Mouse (Mus musculus) urinary bladder, postnatal 14 days (tissue): ENCODE results near the gene Gpbp1l1.
A peak's percentile ranks its signal among the peaks of the same experiment; 100 is the strongest.

Experiments used
- DNase-seq: peaks from one replicate; pipeline ENCODE4 v3.0.0; 2021; ENCODE audit warnings: low spot score

Gpbp1l1 gene

DNA sequence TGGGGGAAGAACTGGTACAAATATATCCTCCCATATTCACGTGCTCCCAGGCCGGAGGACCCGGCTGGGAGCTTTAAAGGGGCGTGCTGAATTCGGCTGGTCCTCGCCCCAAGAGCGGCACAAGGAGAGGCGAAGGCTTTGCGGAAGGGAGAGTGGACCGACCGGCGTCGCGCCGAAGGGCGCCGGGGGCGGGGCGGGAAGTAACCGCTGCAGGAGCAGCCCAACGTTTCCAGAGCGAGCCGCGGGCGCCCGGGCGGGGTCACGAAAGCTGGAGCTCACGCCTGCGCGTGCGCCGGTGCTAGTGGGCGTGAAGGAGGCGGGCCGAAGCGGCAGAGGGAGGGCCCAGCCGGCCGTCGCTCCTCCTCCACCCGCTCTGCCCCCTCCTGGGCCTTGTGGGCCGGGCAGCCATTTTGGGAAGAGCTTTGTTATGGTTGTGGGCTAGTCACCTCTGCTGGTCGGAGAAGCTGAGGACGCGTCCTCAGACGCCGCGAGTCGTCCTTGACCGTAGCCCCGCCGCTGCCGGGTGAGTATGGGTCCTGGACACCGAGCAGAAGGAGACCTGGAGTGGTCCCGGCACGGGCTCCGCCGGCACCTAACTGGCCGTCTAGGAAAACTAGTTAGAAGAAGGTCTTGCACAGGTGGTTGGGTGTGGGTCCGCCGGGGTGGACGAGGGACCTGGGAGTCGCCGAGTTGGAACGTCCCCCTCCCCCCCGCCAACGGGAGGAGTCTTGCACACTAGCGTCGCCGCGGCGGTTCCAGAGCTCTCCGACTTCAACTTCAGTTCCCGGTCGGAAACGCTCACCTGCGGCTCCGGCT lies at the start of gene Gpbp1l1:
Gene Gpbp1l1, plus strand, starts transcription at position 353 of the 816 bp plus-strand sequence.
- DNase-seq = peak; percentile 98

DNA sequence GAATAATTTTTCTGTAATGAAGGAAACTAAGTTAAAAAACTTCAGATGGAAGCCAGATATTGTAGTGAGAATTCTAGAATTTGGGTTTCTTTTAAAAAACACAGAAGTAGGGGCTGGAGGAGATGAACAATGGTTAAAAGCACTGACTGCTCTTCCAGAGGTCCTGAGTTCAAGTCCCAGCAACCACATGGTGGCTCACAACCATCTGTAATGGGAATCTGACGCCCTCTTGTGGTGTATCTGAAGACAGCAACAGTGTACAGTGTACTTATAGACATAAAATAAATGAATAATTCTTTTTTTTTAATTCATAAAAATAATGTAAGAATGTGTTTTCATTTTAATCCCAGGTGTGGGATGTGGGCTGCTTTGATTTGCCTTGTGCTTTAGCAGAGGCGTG lies 26.3 kb upstream of the Gpbp1l1 start:
- no peak for DNase-seq

DNA sequence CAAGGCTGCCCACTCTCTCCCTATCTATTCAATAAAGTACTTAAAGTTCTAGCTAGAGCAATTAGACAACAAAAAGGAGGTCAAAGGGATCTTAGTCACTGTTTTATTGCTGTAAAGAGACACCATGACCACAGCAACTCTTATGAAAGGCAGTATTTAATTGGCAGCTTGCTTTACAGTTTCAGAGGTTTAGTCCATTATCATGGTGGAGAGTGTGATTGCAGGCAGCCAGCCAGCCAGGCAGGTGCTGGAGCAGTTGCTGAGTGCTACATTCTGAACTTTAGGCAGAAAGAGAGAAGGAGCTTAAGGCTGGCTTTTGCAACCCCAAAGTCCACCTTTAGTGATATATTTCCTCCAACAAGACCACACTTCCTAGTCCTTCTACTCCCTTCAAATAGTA lies 21.1 kb upstream of the Gpbp1l1 start:
- no peak for DNase-seq

DNA sequence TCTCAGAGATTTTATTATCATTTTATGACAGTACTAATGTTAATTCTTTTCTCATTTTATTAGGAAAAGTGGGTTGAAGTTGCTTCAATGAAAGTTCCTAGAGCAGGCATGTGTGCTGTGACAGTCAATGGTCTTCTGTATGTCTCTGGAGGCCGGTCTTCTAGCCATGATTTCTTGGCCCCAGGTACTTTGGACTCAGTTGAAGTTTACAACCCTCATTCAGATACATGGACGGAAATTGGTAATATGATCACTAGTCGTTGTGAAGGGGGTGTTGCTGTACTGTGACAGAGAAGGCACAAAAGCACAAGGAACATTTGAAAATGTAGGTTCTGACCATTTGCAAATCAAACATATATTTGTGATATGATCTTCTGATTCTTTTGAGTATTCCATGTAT lies 19.7 kb upstream of the Gpbp1l1 start:
- DNase-seq = no peak

DNA sequence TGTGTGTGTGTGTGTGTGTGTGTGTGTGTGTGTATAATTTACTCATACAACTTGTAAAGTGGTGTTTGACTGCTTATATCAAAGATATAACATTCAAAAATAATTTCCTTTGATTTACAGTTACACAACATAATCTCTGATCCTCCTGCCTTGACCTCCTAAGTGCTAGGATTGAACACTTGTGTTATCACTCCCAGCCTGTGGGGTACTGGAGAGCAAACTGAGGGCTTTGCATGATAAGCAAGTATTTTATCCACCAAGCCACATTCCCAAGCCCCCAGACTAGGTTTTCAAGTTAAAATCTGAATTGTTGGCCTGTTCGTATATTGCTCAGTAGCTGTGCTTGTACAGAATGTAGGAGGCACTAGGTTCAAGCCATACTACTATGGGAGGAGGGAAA lies 7.0 kb upstream of the Gpbp1l1 start:
- no peak for DNase-seq

DNA sequence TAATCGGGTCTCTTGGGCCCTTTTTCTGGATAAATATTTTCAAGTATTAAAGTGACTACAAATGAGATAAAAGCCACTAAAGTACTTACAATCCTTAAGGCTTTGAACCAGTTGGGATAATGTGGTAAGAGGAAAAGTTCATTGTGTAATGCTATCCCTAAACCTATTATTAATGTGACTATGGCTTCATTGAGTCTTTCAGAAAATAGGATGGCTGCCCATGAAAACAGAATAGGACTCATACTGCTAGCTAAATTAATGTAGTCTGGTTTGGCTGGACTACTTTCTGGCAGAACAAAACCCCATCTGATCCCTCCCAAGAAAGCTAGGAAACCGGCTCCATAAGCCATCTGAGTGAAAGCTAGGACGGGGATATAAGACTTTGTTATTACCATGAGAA lies 4.4 kb upstream of the Gpbp1l1 start:
- no peak for DNase-seq

DNA sequence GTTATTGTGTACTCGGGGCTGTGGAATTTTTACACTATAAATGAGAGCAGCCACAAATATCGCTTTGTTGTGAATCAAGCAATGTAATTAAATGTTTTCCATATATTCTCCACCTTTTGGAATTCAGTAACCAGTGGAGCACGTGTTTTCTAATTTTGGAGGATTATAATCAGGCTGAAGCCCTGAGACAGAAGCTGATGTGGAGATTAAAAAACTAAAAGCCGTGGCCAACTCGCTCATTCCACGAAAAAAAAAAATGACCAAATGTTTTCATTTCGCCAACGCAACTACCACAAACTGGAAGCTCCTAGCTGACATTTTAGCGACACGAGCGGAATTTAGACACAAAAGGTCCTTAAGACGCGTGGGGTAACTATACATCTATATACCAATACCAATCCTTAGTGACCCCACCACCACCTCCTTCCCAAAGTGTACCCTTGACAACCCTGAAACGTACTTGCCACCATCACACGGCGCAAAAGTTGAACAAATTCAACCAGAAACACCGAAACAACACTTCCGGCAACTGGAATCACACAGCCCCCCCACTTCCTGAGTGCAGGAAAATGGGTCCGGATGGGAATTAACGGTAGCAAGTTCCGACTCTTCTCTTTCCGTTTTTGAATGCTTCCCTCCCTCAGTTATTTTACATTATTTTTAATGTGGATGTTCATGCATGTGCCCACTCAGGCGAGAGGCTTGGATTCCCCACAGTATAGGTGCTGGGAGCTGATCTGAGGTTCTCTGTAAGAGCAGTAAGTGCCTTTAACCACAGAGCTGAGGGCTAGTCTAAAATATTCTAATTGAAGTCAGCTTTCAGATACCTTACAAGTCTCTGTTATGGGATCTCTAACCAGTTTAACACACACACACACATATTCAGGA lies 1.8 kb upstream of the Gpbp1l1 start, which contains the start of gene Tmem69:
Gene Tmem69, minus strand, starts transcription at position 524 of the 888 bp plus-strand sequence.
- DNase-seq = peak; percentile 73

DNA sequence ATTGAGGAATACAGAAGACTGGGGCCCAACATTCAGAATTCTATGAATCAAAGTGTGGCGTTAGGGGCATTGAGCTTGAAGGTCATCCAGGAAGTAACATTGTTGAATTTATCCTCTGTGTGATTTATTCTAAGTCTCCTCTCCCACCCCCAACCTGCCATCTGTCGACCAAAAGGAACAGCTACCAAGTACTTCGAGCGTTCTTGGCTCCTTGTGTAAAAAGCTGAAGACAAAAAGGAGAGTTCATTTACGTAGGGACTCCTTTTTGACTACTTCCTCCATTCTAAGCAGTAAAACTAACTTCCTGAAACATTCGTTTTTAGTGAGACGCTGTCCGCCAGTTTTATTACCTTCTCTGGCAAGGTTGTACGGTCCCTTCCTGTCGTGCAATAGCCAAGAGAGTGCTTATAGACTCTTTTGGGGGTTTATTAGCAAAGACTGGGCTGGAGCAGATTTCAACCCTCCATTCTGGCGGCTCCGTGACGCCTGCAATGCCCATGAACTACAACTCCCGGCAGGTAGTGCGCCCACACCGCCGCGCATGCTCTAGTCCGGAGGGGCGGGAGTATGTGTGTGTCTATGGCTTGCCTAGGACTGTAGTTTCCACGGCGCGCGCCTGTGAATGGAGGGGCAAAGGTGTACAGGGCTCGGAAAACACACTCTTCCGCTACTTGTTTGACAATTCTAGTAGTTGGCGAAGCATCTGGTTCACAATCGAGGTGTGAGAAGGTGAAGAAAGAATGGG lies 725 bp upstream of the Gpbp1l1 start:
- peak; percentile 93 for DNase-seq

GRCm38 (mm10) chr4:116558151-116558882 lies 859 bp downstream of the Gpbp1l1 start:
- no peak for DNase-seq

- DNase-seq = no peak
Measured at GRCm38 (mm10) chr4:116595793-116596192, 38.3 kb downstream of the Gpbp1l1 start.

GRCm38 (mm10) chr4:116596379-116596778 lies 38.9 kb downstream of the Gpbp1l1 start, which contains the start of gene Ccdc17:
TSS of gene Ccdc17 (plus strand) at chr4:116596654.
- peak; percentile 34 for DNase-seq

DNA sequence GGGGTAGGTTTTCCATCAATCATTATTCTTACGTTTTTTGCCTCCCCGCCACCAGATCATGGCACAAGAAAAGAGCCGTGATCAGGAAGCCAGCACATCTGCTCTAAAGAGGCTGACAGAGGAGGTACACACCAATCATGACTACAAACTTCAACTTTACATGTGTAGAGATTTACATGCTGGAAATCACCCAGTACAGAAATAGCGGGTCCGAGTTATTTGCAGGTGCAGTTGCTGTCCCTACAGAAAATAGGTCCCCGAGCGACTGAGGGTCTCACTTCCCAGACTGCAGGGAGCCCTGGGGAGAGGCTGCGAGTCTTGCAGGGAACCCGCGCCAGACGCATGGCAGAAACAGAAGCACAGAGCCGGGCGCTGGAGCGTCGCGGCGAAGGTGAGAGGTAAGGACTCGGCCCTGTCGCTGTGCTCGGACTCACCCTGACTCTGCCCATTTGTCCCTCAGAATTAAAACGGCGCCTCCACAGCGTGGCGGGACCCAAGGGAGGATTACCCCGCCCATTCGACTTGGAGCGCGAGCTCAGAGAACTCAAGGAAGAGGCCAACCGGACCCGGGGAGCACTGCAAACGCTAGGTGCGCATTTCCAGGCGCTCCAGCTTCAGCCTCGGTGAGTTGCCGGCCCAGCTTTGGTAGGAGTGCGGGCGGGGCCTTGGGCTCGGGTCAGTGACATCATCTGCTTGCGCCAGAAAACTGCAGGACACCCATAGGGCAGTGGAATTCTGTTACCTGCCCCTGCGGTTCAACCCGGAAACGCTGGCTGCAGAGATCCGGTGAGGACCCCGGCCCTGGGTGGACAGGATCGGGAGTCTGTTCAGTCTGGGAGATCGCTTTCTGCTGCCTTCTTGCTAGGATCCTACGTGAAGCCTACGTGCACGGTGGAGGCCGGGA lies 39.8 kb downstream of the Gpbp1l1 start:
- peak; percentile 90 for DNase-seq

- DNase-seq = no peak
Measured at GRCm38 (mm10) chr4:116612621-116613020, 55.2 kb downstream of the Gpbp1l1 start.

GRCm38 (mm10) chr4:116615237-116615636 lies 57.8 kb downstream of the Gpbp1l1 start:
- DNase-seq = no peak

DNA sequence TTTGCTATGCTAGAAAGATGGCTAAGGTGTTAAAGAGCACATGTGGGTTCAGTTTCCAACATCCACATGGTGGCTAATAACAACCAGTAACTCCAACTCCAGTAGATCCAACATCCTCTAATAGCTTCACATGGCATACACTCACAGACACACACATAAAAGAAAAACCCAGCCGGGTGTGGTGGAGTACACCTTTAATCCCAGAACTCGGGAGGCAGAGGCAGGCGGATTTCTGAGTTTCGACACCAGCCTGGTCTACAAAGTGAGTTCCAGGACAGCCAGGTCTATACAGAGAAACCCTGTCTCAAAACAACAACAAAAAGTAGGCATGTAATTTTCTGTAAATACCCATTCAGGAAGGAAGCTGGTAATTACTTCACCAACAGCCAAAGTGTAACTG lies 67.4 kb downstream of the Gpbp1l1 start:
- DNase-seq = no peak

DNA sequence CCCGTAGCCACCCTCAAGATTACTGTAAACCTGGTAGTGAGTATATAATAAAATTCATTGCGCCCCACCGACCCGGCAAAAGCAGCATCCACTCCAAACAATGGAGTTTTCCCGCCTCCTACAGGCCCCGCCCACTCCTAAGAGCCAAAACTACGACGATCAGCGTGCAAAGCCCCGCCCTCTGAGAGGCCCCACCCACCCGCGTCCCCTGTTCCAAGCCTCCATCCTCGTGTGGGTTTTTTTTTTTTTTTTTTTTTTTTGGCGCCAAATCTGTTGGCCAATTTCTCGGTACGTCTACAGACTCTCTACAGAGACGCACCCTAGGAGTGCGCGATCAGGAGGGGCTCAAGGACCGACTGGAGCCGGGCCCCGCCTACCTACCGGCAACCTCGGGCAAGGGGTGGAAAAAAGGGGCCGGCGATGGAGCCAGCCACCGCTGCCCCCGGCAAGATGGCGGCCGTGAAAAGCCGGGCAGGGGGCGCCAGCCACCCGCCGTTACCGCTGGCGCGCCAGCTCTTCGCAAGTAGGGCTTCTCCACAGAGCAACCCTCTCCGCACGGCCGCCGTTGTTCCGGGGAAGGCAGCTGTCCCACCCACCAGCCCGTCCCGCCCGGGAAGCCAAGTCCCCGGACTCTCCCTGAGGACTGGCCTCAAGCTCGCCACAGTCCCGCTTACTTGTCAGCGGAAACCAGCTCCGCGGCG lies 69.3 kb downstream of the Gpbp1l1 start:
- DNase-seq = peak; percentile 82

DNA sequence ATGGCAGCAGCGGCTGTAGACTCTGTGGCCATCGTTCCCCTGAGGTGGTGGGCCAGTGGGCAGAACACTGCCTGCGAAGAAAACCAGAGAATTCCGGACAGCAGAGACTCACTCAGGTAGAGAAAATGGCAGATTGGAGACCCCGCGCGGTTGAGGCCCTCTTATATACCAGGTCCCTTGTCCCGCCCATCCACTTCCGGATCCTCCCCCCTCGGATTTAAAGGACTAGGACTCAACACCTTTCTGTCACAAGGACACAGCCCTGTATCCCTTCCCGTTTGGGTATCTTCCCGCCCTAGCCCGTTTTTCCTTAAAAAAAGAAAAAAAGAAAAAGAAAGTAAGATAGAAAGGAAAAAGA lies 69.9 kb downstream of the Gpbp1l1 start:
- peak; percentile 91 for DNase-seq

GRCm38 (mm10) chr4:116627722-116628662 lies 70.5 kb downstream of the Gpbp1l1 start, which contains the start of gene Nasp:
TSS of gene Nasp (minus strand) at chr4:116627941.
- peak; percentile 83 for DNase-seq

DNA sequence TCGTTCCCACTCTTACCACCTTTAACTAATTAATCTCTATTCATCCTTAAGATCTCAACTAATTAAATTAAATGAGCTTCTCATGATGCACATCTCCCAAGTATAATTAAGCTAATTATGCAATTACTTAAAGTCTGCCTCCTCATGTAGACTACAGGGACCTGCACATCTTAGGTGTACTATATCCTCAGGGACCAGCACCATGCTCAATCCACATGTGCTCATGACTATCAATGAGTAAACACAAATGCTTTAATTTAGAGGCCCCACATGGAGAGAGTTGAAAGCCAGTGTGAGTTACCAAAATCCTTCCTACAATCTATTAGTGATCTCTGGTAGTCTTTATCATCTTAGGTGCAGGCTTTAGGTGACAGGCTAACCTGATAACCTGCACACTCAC lies 77.7 kb downstream of the Gpbp1l1 start:
- DNase-seq = no peak
